Mouse (Mus musculus) liver, postnatal 0 days (tissue): ENCODE data around the gene Lgals1.

Experiments used
- CTCF ChIP-seq: sonication (generic); IDR thresholded peaks from 2 replicates; pipeline ENCODE4 v1.5.1; 2016; ENCODE audit warnings: antibody characterized with exemption, low read depth
- EP300 ChIP-seq: IDR thresholded peaks from 2 replicates; pipeline ENCODE4 v1.6.1; 2016; ENCODE audit warnings: antibody characterized with exemption, low read depth, mild to moderate bottlenecking

DNA sequence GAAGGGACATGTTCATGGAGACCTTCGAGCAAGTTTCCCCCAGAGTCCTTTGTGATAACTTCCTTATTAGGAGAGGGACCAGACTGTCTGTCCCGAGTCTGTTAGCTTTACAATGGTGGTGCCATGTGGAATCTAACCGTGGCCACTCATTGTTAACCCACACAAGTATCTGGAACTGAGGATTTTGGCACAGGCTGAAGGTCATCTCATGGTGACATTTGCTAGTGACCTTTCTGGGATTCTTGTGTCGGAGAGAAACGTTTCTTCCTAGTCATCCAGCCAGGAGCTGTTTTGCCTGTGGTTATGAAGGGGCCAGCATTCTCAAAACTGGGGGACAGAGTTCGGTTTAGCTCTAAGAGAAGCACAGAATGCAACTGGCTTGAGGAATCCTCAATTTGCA is 45.1 kb downstream of the Lgals1 start:
- TF ChIP-seq CTCF (no peak), EP300 (no peak)
